Mouse (Mus musculus) heart, embryonic 12.5 days (tissue): ENCODE measurements around the gene Glb1l. TPM values are rescaled to one million over a fixed set of nuclear protein-coding genes. Genes with fewer than 3 reads are reported as not detected.
"Not testable (repeated sequence)": the region's sequence is repeated elsewhere in the genome, so short reads cannot be mapped to it uniquely, and the experiment has no call there.

Experiments used
- ATAC-seq: fragments of 200-750 bp; cut with Nextera tagmentation; 2 replicates; pipeline ENCODE4 v1.8.0; 2017; ENCODE audit warnings: moderate TSS enrichment, moderate library complexity; ENCODE audit not compliant: insufficient number of reproducible peaks, low FRiP score
- H3K27ac ChIP-seq: fragments of 300-500 bp; sonication (generic); 2 replicates; pipeline ENCODE4 v1.5.1; 2016; ENCODE audit warnings: mild to moderate bottlenecking, moderate library complexity; ENCODE audit not compliant: poor library complexity, severe bottlenecking
- H3K27me3 ChIP-seq: fragments of 300-500 bp; sonication (generic); replicated peaks from 2 replicates; pipeline ENCODE4 v1.6.1; 2016; ENCODE audit warnings: mild to moderate bottlenecking, moderate library complexity
- H3K36me3 ChIP-seq: fragments of 300-500 bp; sonication (generic); 2 replicates; pipeline ENCODE4 v1.6.1; 2016; ENCODE audit warnings: mild to moderate bottlenecking, moderate library complexity
- H3K4me1 ChIP-seq: fragments of 300-500 bp; sonication (generic); replicated peaks from 2 replicates; pipeline ENCODE4 v1.6.1; 2016; ENCODE audit warnings: mild to moderate bottlenecking
- H3K4me2 ChIP-seq: fragments of 300-500 bp; sonication (generic); 2 replicates; pipeline ENCODE4 v1.6.1; 2016; ENCODE audit warnings: mild to moderate bottlenecking, moderate library complexity
- H3K4me3 ChIP-seq: fragments of 300-500 bp; sonication (generic); 2 replicates; pipeline ENCODE4 v1.5.1; 2016; ENCODE audit warnings: mild to moderate bottlenecking
- H3K9ac ChIP-seq: fragments of 300-500 bp; sonication (generic); 2 replicates; pipeline ENCODE4 v1.6.1; 2016; ENCODE audit warnings: mild to moderate bottlenecking, moderate library complexity
- H3K9me3 ChIP-seq: fragments of 300-500 bp; sonication (generic); replicated peaks from 2 replicates; pipeline ENCODE4 v1.6.1; 2016; ENCODE audit warnings: mild to moderate bottlenecking, moderate library complexity
- WGBS: fragments of 180-500 bp; shearing (Covaris S2); methylation state at CpG from one replicate; pipeline ENCODE4 v1.1.7; 2016; 5-methylcytosine and 5-hydroxymethylcytosine counted together
- polyA plus RNA-seq: library from polyadenylated mRNA; unstranded; fragments of >200 nt; fragmentation: Nextera tagmentation; extraction: Ambion mirVana; gene quantifications from 2 replicates; pipeline ENCODE4 v1.2.1, GENCODE M21; 2016

Gene Glb1l
- polyA plus RNA-seq, 1 experiment from 2014 or later = 9.6 TPM

GRCm38 (mm10) chr1:75247071-75247930 lies 36.7 kb upstream of the Glb1l start:
- WGBS = 79% methylated on average over 16 of the region's 16 CpGs
- Histone ChIP-seq H3K4me2 (peak overlapping the region; percentile 35), H3K4me3 (no peak overlapping the region), H3K4me1 (peaks cover 36% of the 10 kb centered on the region), H3K9ac (peak overlapping the region; percentile 64), H3K27me3 (0 out of 2 replicates have a peak, but pooled peaks cover 2% of the 10 kb centered on the region), H3K9me3 (no peaks in the 10 kb centered on the region), H3K36me3 (peaks cover 22% of the 10 kb centered on the region), H3K27ac (peak overlapping the region; percentile 95)
- ATAC-seq = no peak

- 19% methylated on average over 4 of the region's 4 CpGs for WGBS
- Histone ChIP-seq H3K9ac (no peak overlapping the region), H3K9me3 (no peaks in the 10 kb centered on the region), H3K27me3 (no peaks in the 10 kb centered on the region), H3K4me1 (peaks cover 30% of the 10 kb centered on the region), H3K4me2 (no peak overlapping the region), H3K4me3 (no peak overlapping the region), H3K36me3 (peaks cover 40% of the 10 kb centered on the region), H3K27ac (no peak overlapping the region)
- ATAC-seq = peak; percentile 37; the same call in 1 of the 2 replicates
Measured at GRCm38 (mm10) chr1:75244836-75245235, 34.2 kb upstream of the Glb1l start.

GRCm38 (mm10) chr1:75244175-75244826 lies 33.7 kb upstream of the Glb1l start:
- 81% methylated on average over 12 of the region's 12 CpGs for WGBS
- Histone ChIP-seq H3K36me3 (peaks cover 45% of the 10 kb centered on the region), H3K4me3 (no peak overlapping the region), H3K4me1 (peaks cover 26% of the 10 kb centered on the region), H3K27me3 (no peaks in the 10 kb centered on the region), H3K9ac (no peak overlapping the region), H3K27ac (no peak overlapping the region), H3K4me2 (no peak overlapping the region), H3K9me3 (no peaks in the 10 kb centered on the region)
- ATAC-seq = no peak

- Histone ChIP-seq H3K27ac (no peak overlapping the region), H3K36me3 (peaks cover 45% of the 10 kb centered on the region), H3K9me3 (no peaks in the 10 kb centered on the region), H3K4me2 (no peak overlapping the region), H3K27me3 (no peaks in the 10 kb centered on the region), H3K9ac (no peak overlapping the region), H3K4me3 (no peak overlapping the region), H3K4me1 (peaks cover 22% of the 10 kb centered on the region)
- WGBS = 90% methylated on average over 14 of the region's 14 CpGs
- no peak for ATAC-seq
Measured at GRCm38 (mm10) chr1:75243411-75243810, 32.8 kb upstream of the Glb1l start.

- ATAC-seq = no peak
- H3K4me2 ChIP-seq = no peak overlapping the region
- no peak overlapping the region for H3K4me3 ChIP-seq
- no peaks in the 10 kb centered on the region for H3K9me3 ChIP-seq
- no peak overlapping the region for H3K27ac ChIP-seq
- no peaks in the 10 kb centered on the region for H3K27me3 ChIP-seq
- no peak overlapping the region for H3K9ac ChIP-seq
- peaks cover 15% of the 10 kb centered on the region for H3K4me1 ChIP-seq
- 67% methylated on average over 10 of the region's 10 CpGs for WGBS
- peaks cover 45% of the 10 kb centered on the region for H3K36me3 ChIP-seq
Measured at GRCm38 (mm10) chr1:75239591-75239990, 29.0 kb upstream of the Glb1l start.

- peak within 1 kb of the TSS; percentile 71 for H3K4me3 ChIP-seq
- H3K4me2 ChIP-seq = peak within 1 kb of the TSS; percentile 89
- peak within 1 kb of the TSS; percentile 94 for H3K27ac ChIP-seq
- H3K9ac ChIP-seq = peak within 1 kb of the TSS; percentile 93
- peaks cover 18% of the 10 kb centered on the region for H3K36me3 ChIP-seq
- H3K27me3 ChIP-seq = no peaks in the 10 kb centered on the region; the same call in 1 of the 2 replicates
- H3K9me3 ChIP-seq = no peaks in the 10 kb centered on the region
- peaks cover 15% of the 10 kb centered on the region for H3K4me1 ChIP-seq
- ATAC-seq = peak; percentile 92
- under 1% methylated on average over 64 of the region's 64 CpGs for WGBS
Measured at GRCm38 (mm10) chr1:75236117-75237050, 25.8 kb upstream of the Glb1l start, which contains the start of gene Dnajb2. Gene Dnajb2, plus strand, starts transcription at chr1:75236406.

GRCm38 (mm10) chr1:75234606-75235005 lies 24.0 kb upstream of the Glb1l start:
- no peak for ATAC-seq
- H3K27ac ChIP-seq = no peak overlapping the region
- H3K4me2 ChIP-seq = 0 out of 2 replicates have a peak overlapping the region, but pooled peaks have one; percentile 27
- WGBS = 3% methylated on average over 8 of the region's 8 CpGs
- H3K9me3 ChIP-seq = no peaks in the 10 kb centered on the region
- H3K36me3 ChIP-seq = peaks cover 3% of the 10 kb centered on the region
- peaks cover 15% of the 10 kb centered on the region for H3K4me1 ChIP-seq
- H3K27me3 ChIP-seq = no peaks in the 10 kb centered on the region; the same call in 1 of the 2 replicates
- H3K9ac ChIP-seq = peak overlapping the region; percentile 21
- H3K4me3 ChIP-seq = no peak overlapping the region

GRCm38 (mm10) chr1:75232489-75232888 lies 21.9 kb upstream of the Glb1l start:
- not testable (repeated sequence) for H3K27me3 ChIP-seq, H3K9ac ChIP-seq, H3K36me3 ChIP-seq, H3K27ac ChIP-seq, H3K4me3 ChIP-seq, ATAC-seq, H3K4me2 ChIP-seq, H3K9me3 ChIP-seq
- 62% methylated on average over 4 of the region's 4 CpGs for WGBS
- peaks cover 14% of the 10 kb centered on the region for H3K4me1 ChIP-seq

- WGBS = 67% methylated on average over 5 of the region's 5 CpGs
- Histone ChIP-seq H3K9me3 (no peaks in the 10 kb centered on the region), H3K27me3 (no peaks in the 10 kb centered on the region; the same call in 1 of the 2 replicates), H3K4me2 (no peak within 1 kb of the TSS), H3K4me1 (peaks cover 14% of the 10 kb centered on the region), H3K36me3 (no peaks in the 10 kb centered on the region), H3K9ac (no peak within 1 kb of the TSS), H3K27ac (no peak within 1 kb of the TSS), H3K4me3 (no peak within 1 kb of the TSS)
- no peak for ATAC-seq
Measured at GRCm38 (mm10) chr1:75231664-75232152, 21.1 kb upstream of the Glb1l start, which contains the start of gene A630095N17Rik. Gene A630095N17Rik, minus strand, starts transcription at chr1:75232102.

GRCm38 (mm10) chr1:75231224-75231623 lies 20.6 kb upstream of the Glb1l start:
- peaks cover 14% of the 10 kb centered on the region for H3K4me1 ChIP-seq
- no peaks in the 10 kb centered on the region for H3K36me3 ChIP-seq
- ATAC-seq = no peak
- no peak overlapping the region for H3K27ac ChIP-seq
- H3K9ac ChIP-seq = no peak overlapping the region
- H3K9me3 ChIP-seq = no peaks in the 10 kb centered on the region
- H3K27me3 ChIP-seq = no peaks in the 10 kb centered on the region; the same call in 1 of the 2 replicates
- WGBS = 61% methylated on average over 4 of the region's 4 CpGs
- no peak overlapping the region for H3K4me2 ChIP-seq
- no peak overlapping the region for H3K4me3 ChIP-seq
